Mouse (Mus musculus): Measurements from ENCODE around the gene Ick.
A peak's percentile ranks its signal among the peaks of the same experiment; 100 is the strongest.

GRCm38 (mm10) chr9:78175277-78176200 lies 66.5 kb downstream of the Ick start:
- TF ChIP-seq CTCF (IDR thresholded peaks at IDR 0.05; ENCODE audit: insufficient read depth, low read length) (no peak), POLR2A (IDR thresholded peaks at IDR 0.05; ENCODE audit: borderline replicate concordance, extremely low read depth, low read depth, low read length) (peak; percentile 99)

All from lung, adult 2 months (tissue).